Mouse (Mus musculus) CD4-positive, CD25-positive, alpha-beta regulatory T cell, adult 2 months (primary cell): ENCODE measurements at regions not wholly inside any gene's neighbourhood (a gene's known extent, or its start where the extent isn't known, plus 50 kb on each side); places are given as distances from the start of the nearest gene placed in this dataset.
"Not testable (repeated sequence)": the region's sequence is repeated elsewhere in the genome, so short reads cannot be mapped to it uniquely, and the experiment has no call there.

Experiments used
- DNase-seq: peaks from one replicate; pipeline ENCODE4 v3.0.0-alpha.2; 2012; ENCODE audit warnings: low read depth, low spot score

DNA sequence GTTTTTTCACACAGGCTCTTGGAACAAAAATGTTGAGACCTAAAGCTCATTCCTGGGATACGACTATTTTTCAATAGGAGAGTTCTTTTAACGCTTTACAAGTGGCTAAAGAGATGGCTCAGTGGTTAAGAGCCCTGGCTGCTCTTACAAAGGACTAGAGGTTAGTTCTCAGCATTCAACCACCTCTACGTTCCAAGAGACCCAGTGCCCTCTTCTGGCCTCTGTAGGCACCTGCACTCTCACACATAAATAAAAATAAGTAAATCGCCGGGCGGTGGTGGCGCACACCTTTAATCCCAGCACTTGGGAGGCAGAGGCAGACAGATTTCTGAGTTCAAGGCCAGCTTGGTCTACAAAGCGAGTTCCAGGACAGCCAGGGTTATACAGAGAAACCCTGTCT lies 70.5 kb upstream of the Rad23b start:
- not testable (repeated sequence) for DNase-seq

DNA sequence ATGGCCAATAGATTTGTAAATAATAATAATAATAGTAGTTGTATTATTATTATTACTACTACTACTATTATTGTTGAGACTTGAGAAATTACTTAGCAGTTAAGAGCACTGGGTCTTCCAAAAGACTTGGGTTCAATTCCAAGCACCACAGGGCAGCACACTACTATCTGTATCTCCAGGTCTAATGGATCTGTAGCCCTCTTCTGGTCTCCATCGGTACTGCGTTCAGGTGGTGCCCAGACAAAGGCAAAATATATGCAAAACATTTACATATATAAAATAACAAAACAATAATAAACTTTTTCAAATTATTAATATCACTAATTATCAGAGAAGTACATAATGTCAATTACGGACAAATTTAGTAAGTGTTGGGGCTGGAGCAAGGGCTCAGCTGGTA lies 69.1 kb upstream of the Rad23b start:
- DNase-seq = peak; percentile 63

DNA sequence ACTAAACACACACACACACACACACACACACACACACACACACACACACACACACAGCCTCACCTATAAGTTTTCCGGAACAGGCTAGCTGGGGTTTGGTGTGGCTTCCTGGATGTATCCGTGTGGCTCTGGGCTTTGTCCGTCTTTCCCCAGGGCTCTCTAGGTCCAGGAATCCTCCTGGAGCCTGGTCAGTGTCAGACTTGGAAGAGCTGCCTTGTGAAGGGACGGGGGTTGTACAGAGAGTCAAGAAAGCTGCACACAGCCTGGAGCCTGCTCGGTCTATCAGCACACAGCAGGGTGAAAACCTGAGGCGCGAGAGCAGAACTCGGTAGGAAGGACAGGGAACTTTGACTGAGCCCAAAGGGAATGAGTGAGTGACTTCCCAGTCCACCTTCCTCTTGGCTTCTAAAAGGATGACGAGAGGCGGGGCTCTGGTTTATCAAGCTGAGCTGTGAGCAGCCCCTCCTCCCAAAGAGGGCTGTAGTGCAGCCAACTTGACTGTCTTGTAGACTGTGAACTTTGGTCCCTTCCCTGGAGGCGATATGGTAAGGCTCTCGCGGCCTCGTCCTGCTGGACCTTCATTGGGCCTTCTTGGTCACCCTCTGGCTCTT lies 68.3 kb upstream of the Rad23b start:
- DNase-seq = no peak

DNA sequence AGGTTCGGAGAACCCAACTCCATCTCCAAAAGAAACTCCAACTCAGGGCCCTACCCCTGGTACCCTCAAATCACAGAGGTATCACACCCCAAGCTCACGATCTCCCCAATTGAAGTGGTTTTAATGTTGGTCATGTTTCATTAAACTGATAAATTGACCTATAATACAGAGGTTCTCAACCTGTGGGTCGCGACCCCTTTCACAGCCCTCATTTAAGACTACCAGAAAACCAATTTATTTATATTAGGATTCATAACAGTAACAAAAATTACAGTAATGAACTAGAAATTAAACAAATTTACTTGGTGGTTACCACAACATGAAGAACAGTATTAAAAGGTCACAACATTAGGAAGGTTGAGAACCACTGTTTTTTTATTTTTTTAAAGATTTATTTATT lies 67.4 kb upstream of the Rad23b start:
- no peak for DNase-seq

DNA sequence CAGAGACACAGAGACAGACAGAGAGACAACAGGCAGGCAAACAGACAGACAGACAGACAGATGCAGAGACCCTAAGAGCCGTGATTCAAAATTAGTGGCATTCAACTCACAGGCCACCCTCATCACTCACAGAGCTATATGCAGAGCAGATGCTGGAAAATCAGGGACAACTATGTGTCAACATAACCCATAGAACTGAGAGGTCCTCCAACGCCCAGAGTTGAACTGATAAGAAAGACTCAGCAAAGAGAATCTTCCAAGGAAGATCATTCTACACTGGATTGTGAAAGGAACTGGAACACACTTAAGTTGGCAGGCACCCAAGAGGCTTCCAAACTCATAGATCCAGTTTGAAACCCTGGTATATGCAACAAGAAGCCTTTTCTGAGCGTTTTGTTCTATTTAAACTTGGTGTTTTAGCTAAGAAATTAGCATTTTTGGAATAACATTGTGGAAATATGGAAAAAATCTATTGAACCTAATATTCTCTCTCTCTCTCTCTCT lies 65.1 kb upstream of the Rad23b start:
- DNase-seq = no peak

DNA sequence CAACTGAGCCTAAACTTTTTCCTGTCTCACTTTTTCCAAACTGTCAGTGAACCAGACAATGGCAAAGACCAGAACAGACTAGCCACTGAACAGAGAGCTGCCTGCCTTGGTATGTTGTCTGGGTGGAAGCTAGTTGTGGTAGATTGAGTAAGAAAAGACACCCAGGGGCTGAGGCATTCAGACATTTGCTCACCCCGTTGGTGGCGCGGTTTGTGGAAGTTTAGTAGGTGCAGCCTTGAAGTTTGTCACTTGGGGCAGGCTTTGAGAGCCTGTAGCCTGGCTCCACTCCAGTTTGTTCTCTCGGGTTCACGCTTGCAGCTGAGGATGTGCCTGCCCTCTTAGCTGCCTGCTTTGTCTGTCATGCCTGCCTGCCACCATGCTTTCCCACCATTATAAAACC lies 64.2 kb upstream of the Rad23b start:
- DNase-seq = no peak

DNA sequence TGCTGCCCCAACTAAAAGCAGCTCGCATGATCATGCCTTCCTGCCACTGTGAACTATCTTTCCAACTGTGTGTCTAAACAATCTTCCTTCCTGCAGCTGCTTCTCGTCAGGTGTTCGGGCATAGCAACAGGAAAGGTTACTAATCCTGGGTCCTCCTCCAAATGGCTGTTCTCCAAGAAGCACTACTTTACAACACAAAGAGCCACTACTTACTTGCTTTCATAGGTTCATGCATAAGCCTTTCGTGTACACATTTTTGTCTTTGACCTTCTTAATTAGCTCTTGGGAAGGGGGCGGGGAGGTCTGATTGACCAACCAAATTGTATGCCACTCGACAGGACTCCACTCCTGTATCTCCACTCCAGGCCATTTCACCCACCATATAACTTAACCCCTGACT lies 61.4 kb upstream of the Rad23b start:
- DNase-seq = no peak

DNA sequence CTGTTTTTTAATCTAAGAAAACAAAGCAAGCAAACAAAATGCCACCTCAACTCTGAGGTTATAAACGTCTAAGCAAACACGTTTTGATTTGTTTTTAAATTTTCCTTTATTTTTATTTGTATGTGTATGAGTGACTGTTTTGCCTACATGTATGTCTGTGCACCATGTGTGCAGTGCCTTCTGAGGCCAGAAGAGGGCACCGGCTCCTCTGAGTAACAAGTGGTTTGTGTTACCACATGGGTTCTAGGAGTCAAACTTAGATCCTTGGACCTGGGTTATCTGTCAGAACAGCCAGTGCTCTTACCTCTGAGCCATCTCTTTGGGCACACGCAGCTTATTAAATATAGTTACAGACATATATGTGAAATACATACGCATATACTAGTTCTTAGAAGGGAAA lies 57.6 kb upstream of the Rad23b start:
- DNase-seq = peak; percentile 48

DNA sequence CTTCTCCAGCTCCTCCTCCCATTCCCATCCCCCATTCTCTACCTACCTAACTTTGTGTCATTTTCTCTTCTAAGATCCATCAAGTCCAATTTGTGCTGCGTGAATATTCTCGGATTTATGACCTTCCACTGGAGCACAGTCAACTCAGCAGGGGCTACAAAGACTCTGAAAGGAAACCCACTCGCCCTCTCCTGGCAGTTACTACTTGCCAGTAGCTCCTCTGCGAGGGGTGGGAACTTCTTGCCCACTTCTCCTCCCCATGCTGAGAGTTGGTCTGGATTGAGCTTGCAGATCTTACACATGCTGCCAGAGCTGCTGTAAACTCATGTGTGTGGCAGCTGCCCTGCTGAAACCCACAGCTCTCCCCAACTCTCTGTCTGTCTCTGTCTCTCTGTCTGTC lies 57.1 kb upstream of the Rad23b start:
- DNase-seq = no peak

DNA sequence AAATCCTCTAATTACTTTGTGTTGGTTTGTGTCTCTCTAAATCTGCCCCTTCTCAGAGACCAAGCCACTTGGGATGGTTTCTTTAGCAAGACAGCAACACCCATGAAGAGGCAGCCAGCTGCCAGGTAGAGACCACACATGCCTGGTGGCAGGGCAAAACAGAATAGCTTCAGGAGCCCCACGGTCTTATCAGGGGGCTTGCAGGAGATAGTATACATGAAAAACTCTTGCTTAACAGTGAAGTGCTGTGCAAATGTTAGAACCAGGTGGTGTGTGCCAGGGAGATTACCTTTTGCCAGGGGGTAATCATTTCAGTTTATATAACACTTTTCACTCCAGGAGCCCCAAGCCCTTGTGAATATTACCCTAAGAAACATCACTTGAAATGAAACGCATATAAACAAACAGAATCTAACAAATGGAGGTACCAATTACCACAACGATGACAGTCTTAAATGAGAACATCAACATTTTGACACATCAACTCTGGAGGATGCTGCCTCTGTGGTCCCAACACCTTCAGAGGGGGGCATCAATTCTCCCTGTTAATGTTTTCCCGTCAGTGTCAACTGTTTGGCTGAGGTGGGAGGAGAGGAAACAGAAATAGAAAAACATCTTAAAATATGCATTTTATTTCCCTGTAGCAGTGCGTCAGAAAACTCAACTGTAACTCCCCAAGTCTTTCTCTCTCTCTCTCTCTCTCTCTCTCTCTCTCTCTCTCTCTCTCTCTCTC lies 56.3 kb upstream of the Rad23b start:
- no peak for DNase-seq

DNA sequence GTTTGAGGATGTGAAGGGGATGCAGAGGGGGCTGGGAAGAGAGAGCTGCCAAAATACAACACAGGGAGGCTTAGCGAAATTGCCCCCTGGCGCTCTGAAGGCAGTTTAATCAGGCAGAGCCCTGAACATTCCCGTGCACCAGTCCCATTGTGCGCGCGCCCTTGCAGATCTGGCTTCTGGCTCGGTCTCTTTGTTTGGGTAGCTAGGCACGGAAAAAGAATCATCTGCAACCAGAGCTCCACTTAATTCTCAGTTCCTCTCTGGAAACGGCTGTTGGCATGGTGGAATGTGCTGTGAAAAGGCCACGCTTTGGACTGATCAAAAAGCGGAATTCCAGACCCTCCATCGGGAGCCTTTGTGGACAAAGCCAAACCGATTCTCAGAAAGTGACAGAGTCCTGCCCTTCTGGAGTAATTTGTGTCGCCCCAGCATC lies 55.6 kb upstream of the Rad23b start:
- no peak for DNase-seq

DNA sequence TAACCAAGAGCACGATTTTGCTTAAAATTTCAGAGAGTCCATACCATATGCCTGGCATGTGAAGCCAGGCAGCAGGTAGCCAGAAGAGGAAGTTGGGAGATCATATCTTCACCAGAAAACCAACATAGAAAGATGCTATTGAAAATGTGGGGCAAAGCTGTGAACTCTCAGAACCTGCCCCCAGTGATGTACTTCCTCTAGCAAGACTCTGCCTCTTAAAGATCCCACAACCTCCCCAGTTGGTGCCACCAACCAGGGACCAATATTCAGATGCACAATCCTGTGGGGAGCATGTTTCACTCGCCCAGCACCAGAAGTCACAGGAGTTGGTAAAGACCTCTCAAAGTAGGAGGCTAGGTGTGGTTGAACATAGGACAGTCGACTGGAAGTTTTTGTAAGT lies 52.0 kb upstream of the Rad23b start:
- no peak for DNase-seq
